Mouse (Mus musculus) CH12.LX (cell line): ENCODE results near the gene Vav2. TPM values are rescaled to one million over a fixed set of nuclear protein-coding genes. Genes with fewer than 3 reads are reported as not detected.

Experiments
- DNase-seq: peaks from one replicate; pipeline ENCODE4 v3.0.0-alpha.2; 2013; ENCODE audit errors: extremely low read depth
- H3K27ac ChIP-seq: 2 replicates; pipeline ENCODE4 v1.5.1; 2012; ENCODE audit warnings: low read depth, mild to moderate bottlenecking, control low read depth, moderate library complexity; ENCODE audit not compliant: insufficient read depth
- H3K27me3 ChIP-seq: replicated peaks from 2 replicates; pipeline ENCODE3; 2012; ENCODE audit warnings: inconsistent platforms
- H3K36me3 ChIP-seq, 2 experiments: replicated peaks in 1 of 2; 2 replicates each; pipeline versions ENCODE3 to v1.6.1; 2012; ENCODE audit warnings: inconsistent platforms in 1 of 2, low read length in 1 of 2, mild to moderate bottlenecking in 1 of 2, mixed read lengths in 1 of 2, moderate library complexity in 1 of 2; ENCODE audit not compliant: control insufficient read depth in 1 of 2, insufficient read depth in 1 of 2
- H3K4me1 ChIP-seq, 2 experiments: 2 replicates each; pipeline ENCODE4 v1.6.1; 2012; ENCODE audit warnings: inconsistent platforms in 1 of 2, moderate library complexity in 1 of 2; ENCODE audit not compliant: insufficient read depth in 2 of 2, control insufficient read depth in 1 of 2
- H3K4me2 ChIP-seq: 2 replicates; pipeline ENCODE4 v1.6.1; 2012; ENCODE audit warnings: low read depth, mild to moderate bottlenecking, control low read depth; ENCODE audit not compliant: poor library complexity, insufficient read depth, severe bottlenecking
- H3K4me3 ChIP-seq, 3 experiments: fragments of 150-350 bp in 1 of 3; sonication (generic) in 1 of 3; replicated peaks in 1 of 3; 2 replicates each; pipeline versions ENCODE3 to v1.5.1; 2011 to 2012; ENCODE audit warnings: low read depth in 2 of 3, low read length in 2 of 3, mild to moderate bottlenecking in 2 of 3, moderate library complexity in 2 of 3, control low read depth in 1 of 3, improper control_type of control experiment in 1 of 3, inconsistent platforms in 1 of 3, mixed read lengths in 1 of 3; ENCODE audit not compliant: poor library complexity in 1 of 3
- H3K79me2 ChIP-seq: replicated peaks from 2 replicates; pipeline ENCODE4 v1.6.1; 2012; ENCODE audit warnings: mild to moderate bottlenecking, moderate library complexity; ENCODE audit not compliant: control insufficient read depth, poor library complexity, insufficient read depth, severe bottlenecking; ENCODE audit errors: extremely low read depth
- H3K9ac ChIP-seq: 2 replicates; pipeline ENCODE4 v1.6.1; 2012; ENCODE audit warnings: low read depth, mild to moderate bottlenecking, control low read depth, moderate library complexity; ENCODE audit not compliant: insufficient read depth
- H3K9me3 ChIP-seq: replicated peaks from 2 replicates; pipeline ENCODE3; 2012; ENCODE audit warnings: low read length, inconsistent platforms, mixed read lengths
- CHD2 ChIP-seq: IDR thresholded peaks from 2 replicates; pipeline ENCODE4 v1.6.1; 2011; ENCODE audit warnings: low read length, improper control_type of control experiment
- E2F4 ChIP-seq: IDR thresholded peaks from 2 replicates; pipeline ENCODE4 v1.6.1; 2011; ENCODE audit warnings: low read depth, low read length, improper control_type of control experiment; ENCODE audit not compliant: insufficient replicate concordance
- EP300 ChIP-seq: IDR thresholded peaks from 2 replicates; pipeline ENCODE4 v1.6.1; 2011; ENCODE audit warnings: low read length, improper control_type of control experiment
- GABPA ChIP-seq: IDR thresholded peaks from 2 replicates; pipeline ENCODE4 v1.6.1; 2012; ENCODE audit warnings: low read depth, low read length, improper control_type of control experiment, inconsistent platforms; ENCODE audit not compliant: insufficient replicate concordance
- IRF4 ChIP-seq: IDR thresholded peaks from 2 replicates; pipeline ENCODE4 v1.6.1; 2014; ENCODE audit warnings: low read depth, mild to moderate bottlenecking, inconsistent platforms, low read length, improper control_type of control experiment
- JUND ChIP-seq: conservative IDR thresholded peaks from 2 replicates; pipeline ENCODE4 v1.6.1; 2011; ENCODE audit warnings: low read depth, low read length, improper control_type of control experiment
- MAZ ChIP-seq: IDR thresholded peaks from 2 replicates; pipeline ENCODE4 v1.6.1; 2012; ENCODE audit warnings: low read depth, mild to moderate bottlenecking, inconsistent platforms, low read length, improper control_type of control experiment, moderate library complexity
- MEF2A ChIP-seq: IDR thresholded peaks from 2 replicates; pipeline ENCODE4 v1.6.1; 2014; ENCODE audit warnings: low read depth, mild to moderate bottlenecking, inconsistent platforms, low read length, improper control_type of control experiment, borderline replicate concordance
- MXI1 ChIP-seq: IDR thresholded peaks from 2 replicates; pipeline ENCODE4 v1.6.1; 2011; ENCODE audit warnings: mild to moderate bottlenecking, low read depth, low read length, improper control_type of control experiment
- MYC ChIP-seq: IDR thresholded peaks from 2 replicates; pipeline ENCODE4 v1.6.1; 2011; ENCODE audit warnings: low read depth, mild to moderate bottlenecking, improper control_type of control experiment, low read length
- NRF1 ChIP-seq: IDR thresholded peaks from 2 replicates; pipeline ENCODE4 v1.6.1; 2014; ENCODE audit warnings: low read depth, mild to moderate bottlenecking, inconsistent platforms, low read length, improper control_type of control experiment, moderate library complexity
- RAD21 ChIP-seq: IDR thresholded peaks from 2 replicates; pipeline ENCODE4 v1.6.1; 2011; ENCODE audit warnings: low read depth, mild to moderate bottlenecking, low read length, improper control_type of control experiment, moderate library complexity
- RCOR1 ChIP-seq: conservative IDR thresholded peaks from 2 replicates; pipeline ENCODE4 v1.6.1; 2012; ENCODE audit warnings: low read depth, mild to moderate bottlenecking, inconsistent platforms, low read length, improper control_type of control experiment
- SIN3A ChIP-seq: IDR thresholded peaks from 2 replicates; pipeline ENCODE4 v1.6.1; 2012; ENCODE audit warnings: low read length, improper control_type of control experiment, inconsistent platforms
- TBP ChIP-seq: conservative IDR thresholded peaks from 2 replicates; pipeline ENCODE4 v1.6.1; 2011; ENCODE audit warnings: low read depth, low read length, improper control_type of control experiment
- UBTF ChIP-seq: IDR thresholded peaks from 2 replicates; pipeline ENCODE4 v1.6.1; 2012; ENCODE audit warnings: low read depth, mild to moderate bottlenecking, inconsistent platforms, low read length, improper control_type of control experiment, moderate library complexity
- USF2 ChIP-seq: conservative IDR thresholded peaks from 2 replicates; pipeline ENCODE4 v1.6.1; 2011; ENCODE audit warnings: low read depth, low read length, improper control_type of control experiment
- ZKSCAN1 ChIP-seq: IDR thresholded peaks from 2 replicates; pipeline ENCODE4 v1.6.1; 2012; ENCODE audit warnings: low read depth, inconsistent platforms, low read length, improper control_type of control experiment, borderline replicate concordance
- ZNF384 ChIP-seq: IDR thresholded peaks from 2 replicates; pipeline ENCODE4 v1.6.1; 2012; ENCODE audit warnings: low read depth, low read length, improper control_type of control experiment, inconsistent platforms
- dilution Hi-C: fragments of 300-500 bp; cut with MboI; formaldehyde crosslinking; loops from 2 replicates; pipeline ENCODE4 v1.14.3; 2020; ENCODE audit warnings: low sequenced_read_pairs; ENCODE audit not compliant: extremely low pct_unique_long_range_greater_than_20kb, extremely low pct_ligation_motif_present
- in situ Hi-C: fragments of 300-500 bp; cut with MboI; formaldehyde crosslinking; loops from 3 replicates; pipeline ENCODE4 v1.14.3; 2019; ENCODE audit warnings: low sequenced_read_pairs, low pct_ligation_motif_present, low pct_unique_long_range_greater_than_20kb, mixed read lengths
- polyA plus RNA-seq: library from polyadenylated mRNA; unstranded; fragments of >175 nt; gene quantifications from 2 replicates; pipeline ENCODE4 v1.2.1, GENCODE M21; 2012; ENCODE audit warnings: low read depth; ENCODE audit not compliant: insufficient read length
- total RNA-seq, 2 experiments: library from RNA; depleted of rRNA; stranded (reverse); fragments of 300-350 nt in 1 of 2; fragments of >200 nt in 1 of 2; gene quantifications; 2 replicates each; pipeline ENCODE4 v1.2.3; 2012 to 2014

Vav2 gene
- total and polyA plus RNA-seq, 3 experiments, result 31.5 to 46.8 (median 46.6) TPM

GRCm38 (mm10) chr2:27462901-27463300 is 36.1 kb upstream of the Vav2 start:
- Histone ChIP-seq H3K9me3 (no peaks in the 10 kb centered on the region), H3K4me3 (no peak overlapping the region), H3K79me2 (no peaks in the 10 kb centered on the region), H3K36me3 (peaks cover 50 to 92% of the 10 kb centered on the region in 2 experiments), H3K27me3 (no peaks in the 10 kb centered on the region), H3K27ac (no peak overlapping the region), H3K9ac (no peak overlapping the region), H3K4me2 (no peak overlapping the region), H3K4me1 (peaks cover 18 to 30% of the 10 kb centered on the region in 2 experiments)
- no peak for DNase-seq
- TF ChIP-seq EP300 (no peak), USF2 (no peak), MEF2A (no peak), MAZ (no peak), MYC (no peak)
- dilution Hi-C loops, result no loop called here
- in situ Hi-C loops, result no loop called here

GRCm38 (mm10) chr2:27461881-27462660 is 35.2 kb upstream of the Vav2 start:
- Histone ChIP-seq H3K4me1 (peaks cover 11 to 22% of the 10 kb centered on the region in 2 experiments), H3K9me3 (no peaks in the 10 kb centered on the region), H3K4me3 (no peak overlapping the region), H3K9ac (no peak overlapping the region), H3K79me2 (no peaks in the 10 kb centered on the region), H3K36me3 (peaks cover 58 to 93% of the 10 kb centered on the region in 2 experiments), H3K27me3 (no peaks in the 10 kb centered on the region), H3K4me2 (no peak overlapping the region), H3K27ac (no peak overlapping the region)
- TF ChIP-seq ZKSCAN1 (no peak), SIN3A (no peak), E2F4 (no peak)
- in situ Hi-C loops (no loop called here), dilution Hi-C loops (no loop called here)
- no peak for DNase-seq

- H3K27me3 ChIP-seq, result no peaks in the 10 kb centered on the region
- no peak for DNase-seq
- H3K9me3 ChIP-seq, result no peaks in the 10 kb centered on the region
- peaks cover 68 to 92% of the 10 kb centered on the region in 2 experiments for H3K36me3 ChIP-seq
- in situ Hi-C loops, result no loop called here
- H3K4me1 ChIP-seq, result peaks cover 10 to 21% of the 10 kb centered on the region in 2 experiments
- TF ChIP-seq CHD2 (no peak), MXI1 (no peak), MYC (no peak), EP300 (no peak), RCOR1 (no peak), RAD21 (no peak), MEF2A (no peak), SIN3A (no peak), JUND (no peak), ZNF384 (no peak), TBP (no peak), NRF1 (no peak), GABPA (no peak), MAZ (no peak), UBTF (no peak), IRF4 (no peak)
- no peak overlapping the region for H3K4me2 ChIP-seq
- H3K4me3 ChIP-seq, result no peak overlapping the region
- dilution Hi-C loops, result no loop called here
- no peak overlapping the region for H3K27ac ChIP-seq
- no peaks in the 10 kb centered on the region for H3K79me2 ChIP-seq
- H3K9ac ChIP-seq, result no peak overlapping the region
These were observed 33.8 kb upstream of the Vav2 start for GRCm38 (mm10) chr2:27460651-27461050.
